Mouse (Mus musculus): Measurements from ENCODE around the gene Fam206a. TPM values are rescaled to one million over a fixed set of nuclear protein-coding genes. Genes with fewer than 3 reads are reported as not detected.

Gene Fam206a
- 9.7 and 12.2 TPM in 2 replicates for polyA plus RNA-seq (2015; fragmentation: Nextera tagmentation; extraction: Ambion mirVana)

GRCm38 (mm10) chr4:56801907-56802668 lies at the start of gene Fam206a, which contains the start of gene Elp1:
TSS of gene Fam206a (plus strand) at chr4:56802345.
TSS of gene Elp1 (minus strand) at chr4:56802331.
- peak; percentile 93 for DNase-seq (ENCODE audit: low spot score)

- no peak for DNase-seq (ENCODE audit: low spot score)
Observed at GRCm38 (mm10) chr4:56756021-56756420, 46.1 kb upstream of the Fam206a start.

GRCm38 (mm10) chr4:56756966-56757600 lies 45.1 kb upstream of the Fam206a start:
- DNase-seq (ENCODE audit: low spot score) = no peak

- DNase-seq (ENCODE audit: low spot score) = no peak
Observed at GRCm38 (mm10) chr4:56757693-56758092, 44.5 kb upstream of the Fam206a start.

- no peak for DNase-seq (ENCODE audit: low spot score)
Observed at GRCm38 (mm10) chr4:56767861-56768284, 34.3 kb upstream of the Fam206a start.

GRCm38 (mm10) chr4:56768913-56769312 lies 33.2 kb upstream of the Fam206a start:
- DNase-seq (ENCODE audit: low spot score) = no peak

- no peak for DNase-seq (ENCODE audit: low spot score)
Observed at GRCm38 (mm10) chr4:56771065-56771464, 31.1 kb upstream of the Fam206a start.

- peak; percentile 14 for DNase-seq (ENCODE audit: low spot score)
Observed at GRCm38 (mm10) chr4:56791373-56791772, 10.8 kb upstream of the Fam206a start.

GRCm38 (mm10) chr4:56802669-56803150 lies 565 bp downstream of the Fam206a start:
- DNase-seq (ENCODE audit: low spot score) = no peak

GRCm38 (mm10) chr4:56809050-56809449 lies 6.9 kb downstream of the Fam206a start:
- DNase-seq (ENCODE audit: low spot score) = no peak

- DNase-seq (ENCODE audit: low spot score) = no peak
Observed at GRCm38 (mm10) chr4:56811642-56812041, 9.5 kb downstream of the Fam206a start.

- no peak for DNase-seq (ENCODE audit: low spot score)
Observed at GRCm38 (mm10) chr4:56812096-56812495, 10.0 kb downstream of the Fam206a start.

GRCm38 (mm10) chr4:56815131-56815530 lies 13.0 kb downstream of the Fam206a start:
- no peak for DNase-seq (ENCODE audit: low spot score)

- DNase-seq (ENCODE audit: low spot score) = no peak
Observed at GRCm38 (mm10) chr4:56820017-56820550, 17.9 kb downstream of the Fam206a start.

- no peak for DNase-seq (ENCODE audit: low spot score)
Observed at GRCm38 (mm10) chr4:56824231-56824630, 22.1 kb downstream of the Fam206a start.

GRCm38 (mm10) chr4:56828932-56829331 lies 26.8 kb downstream of the Fam206a start:
- DNase-seq (ENCODE audit: low spot score) = no peak

GRCm38 (mm10) chr4:56829511-56829921 lies 27.4 kb downstream of the Fam206a start:
- DNase-seq (ENCODE audit: low spot score) = no peak

GRCm38 (mm10) chr4:56831013-56831609 lies 29.0 kb downstream of the Fam206a start:
- no peak for DNase-seq (ENCODE audit: low spot score)

GRCm38 (mm10) chr4:56831998-56832397 lies 29.9 kb downstream of the Fam206a start:
- no peak for DNase-seq (ENCODE audit: low spot score)

- no peak for DNase-seq (ENCODE audit: low spot score)
Observed at GRCm38 (mm10) chr4:56837661-56838060, 35.5 kb downstream of the Fam206a start.

- DNase-seq (ENCODE audit: low spot score) = no peak
Observed at GRCm38 (mm10) chr4:56840297-56840696, 38.2 kb downstream of the Fam206a start.

- no peak for DNase-seq (ENCODE audit: low spot score)
Observed at GRCm38 (mm10) chr4:56842501-56842900, 40.4 kb downstream of the Fam206a start.

Measured in thymus, postnatal 0 days (tissue).